Mouse (Mus musculus) testis, postnatal 10 days (tissue): ENCODE results near the gene Gjb6.

Experiments used
- DNase-seq: peaks from one replicate; pipeline ENCODE4 v3.0.0; 2021; ENCODE audit warnings: low spot score

Gene Gjb6

GRCm38 (mm10) chr14:57133161-57133661, at the start of gene Gjb6:
Gene Gjb6, minus strand, starts transcription at chr14:57133611.
- no peak for DNase-seq

GRCm38 (mm10) chr14:57165493-57165892, 32.1 kb upstream of the Gjb6 start:
- no peak for DNase-seq

GRCm38 (mm10) chr14:57161833-57162232, 28.4 kb upstream of the Gjb6 start:
- no peak for DNase-seq

- DNase-seq, result peak; percentile 75
These were observed 27.8 kb upstream of the Gjb6 start for GRCm38 (mm10) chr14:57161201-57161600.

GRCm38 (mm10) chr14:57154916-57155315, 21.5 kb upstream of the Gjb6 start:
- no peak for DNase-seq

- no peak for DNase-seq
These were observed 12.3 kb upstream of the Gjb6 start for GRCm38 (mm10) chr14:57145741-57146140.

- DNase-seq, result no peak
These were observed 1.9 kb upstream of the Gjb6 start for GRCm38 (mm10) chr14:57135265-57135664.

- DNase-seq, result no peak
These were observed 6.0 kb downstream of the Gjb6 start for GRCm38 (mm10) chr14:57127383-57127782.

- DNase-seq, result no peak
These were observed 11.1 kb downstream of the Gjb6 start for GRCm38 (mm10) chr14:57122295-57122694.

GRCm38 (mm10) chr14:57115823-57116544, 17.4 kb downstream of the Gjb6 start, which contains the start of gene Gm4491:
Gene Gm4491, minus strand, starts transcription at chr14:57115883.
- DNase-seq, result no peak

GRCm38 (mm10) chr14:57109194-57109593, 24.2 kb downstream of the Gjb6 start:
- peak; percentile 67 for DNase-seq

GRCm38 (mm10) chr14:57107916-57108315, 25.5 kb downstream of the Gjb6 start:
- DNase-seq, result no peak

GRCm38 (mm10) chr14:57107091-57107490, 26.3 kb downstream of the Gjb6 start:
- DNase-seq, result no peak

- DNase-seq, result no peak
These were observed 27.7 kb downstream of the Gjb6 start for GRCm38 (mm10) chr14:57105721-57106120.

- no peak for DNase-seq
These were observed 28.3 kb downstream of the Gjb6 start for GRCm38 (mm10) chr14:57105111-57105510.

- DNase-seq, result peak; percentile 69
These were observed 29.0 kb downstream of the Gjb6 start, which contains the start of gene Gjb2 for GRCm38 (mm10) chr14:57104106-57105023. Gene Gjb2, minus strand, starts transcription at chr14:57104702.

GRCm38 (mm10) chr14:57103711-57104105, 29.7 kb downstream of the Gjb6 start:
- DNase-seq, result no peak

- no peak for DNase-seq
These were observed 30.3 kb downstream of the Gjb6 start for GRCm38 (mm10) chr14:57103121-57103520.

GRCm38 (mm10) chr14:57101623-57102022, 31.8 kb downstream of the Gjb6 start:
- no peak for DNase-seq

GRCm38 (mm10) chr14:57095855-57096254, 37.6 kb downstream of the Gjb6 start:
- DNase-seq, result no peak

GRCm38 (mm10) chr14:57093029-57093428, 40.4 kb downstream of the Gjb6 start:
- DNase-seq, result peak; percentile 62

- no peak for DNase-seq
These were observed 43.4 kb downstream of the Gjb6 start for GRCm38 (mm10) chr14:57090001-57090400.

- no peak for DNase-seq
These were observed 44.3 kb downstream of the Gjb6 start for GRCm38 (mm10) chr14:57089107-57089506.
